Comparison of ENCODE assay signal across 9 mouse cellular contexts in genomic region chr13:91128581-91128980, GRCm38 (mm10).
DNase-seq lines count a peak whose midpoint lies in the region; ATAC-seq and TF ChIP-seq lines count a peak whose summit lies in the region.
"Had no signal": no experiment of that assay in that cellular context is flagged by ENCODE, and none has a peak within 500 bp of the region (broad histone marks: within the 10 kb centered on the region; RNA-seq: fewer than 3 reads in every experiment).

No protein-coding gene starts in this region.

- peak; percentile 14 for DNase-seq in embryo, embryonic 10.5 days (ENCODE audit: low spot score)
- DNase-seq in embryo, embryonic 9.5 days (ENCODE audit: extremely low spot score): no peak
- peak; percentile 17 to 47 for DNase-seq in cerebellum, postnatal 14 days
- peak; percentile 39 for DNase-seq in hindbrain, postnatal 0 days (ENCODE audit: low spot score)
- DNase-seq in yolk sac, embryonic 10.5 days (ENCODE audit: low spot score): no peak
- no peak for DNase-seq in adrenal gland, adult 2 months
- no peak for DNase-seq in kidney, postnatal 14 days

- no peak for TF ChIP-seq CTCF in hindbrain, postnatal 0 days (IDR thresholded peaks at IDR 0.05; ENCODE audit: low read depth)

- H3K9me3 ChIP-seq in hindbrain, postnatal 0 days (ENCODE audit: low read length): no peaks in the 10 kb centered on the region
- H3K9me3 ChIP-seq in midbrain, embryonic 13.5 days: no peaks in the 10 kb centered on the region
- H3K9me3 ChIP-seq: heart, embryonic 15.5 days had no signal

- no peaks in the 10 kb centered on the region for H3K36me3 ChIP-seq in hindbrain, postnatal 0 days (ENCODE audit: insufficient read depth, low read length)
- H3K36me3 ChIP-seq in midbrain, embryonic 13.5 days: no peaks in the 10 kb centered on the region
- H3K36me3 ChIP-seq: heart, embryonic 15.5 days had no signal

- no peak overlapping the region for H3K9ac ChIP-seq in hindbrain, postnatal 0 days (replicated peaks; ENCODE audit: low read length)
- no peak overlapping the region; the same call in 1 of the 2 replicates for H3K9ac ChIP-seq in midbrain, embryonic 13.5 days (replicated peaks)
- H3K9ac ChIP-seq: heart, embryonic 15.5 days had no signal

- no peaks in the 10 kb centered on the region for H3K27me3 ChIP-seq in hindbrain, postnatal 0 days (ENCODE audit: insufficient read depth, low read length)
- H3K27me3 ChIP-seq in midbrain, embryonic 13.5 days: no peaks in the 10 kb centered on the region
- H3K27me3 ChIP-seq: heart, embryonic 15.5 days had no signal

- H3K4me1 ChIP-seq in hindbrain, postnatal 0 days (ENCODE audit: insufficient read depth, low read length): 0 out of 2 replicates have a peak, but pooled peaks cover 6% of the 10 kb centered on the region
- H3K4me1 ChIP-seq in midbrain, embryonic 13.5 days (replicated peaks): peaks cover 9% of the 10 kb centered on the region

- no peak overlapping the region for H3K4me3 ChIP-seq in hindbrain, postnatal 0 days (ENCODE audit: low read length)
- H3K4me3 ChIP-seq in midbrain, embryonic 13.5 days (replicated peaks): no peak overlapping the region
- H3K4me3 ChIP-seq: heart, embryonic 15.5 days had no signal

- no peak overlapping the region for H3K4me2 ChIP-seq in hindbrain, postnatal 0 days (ENCODE audit: low read depth, low read length)
- no peak overlapping the region; the same call in 1 of the 2 replicates for H3K4me2 ChIP-seq in midbrain, embryonic 13.5 days (replicated peaks)
- H3K4me2 ChIP-seq: heart, embryonic 15.5 days had no signal

- 8% methylated on average over 1 of the region's 1 CpGs for WGBS in hindbrain, postnatal 0 days
- 40% methylated on average over 1 of the region's 1 CpGs for WGBS in midbrain, embryonic 13.5 days

- peak; percentile 49; the same call in 1 of the 2 replicates for ATAC-seq in hindbrain, postnatal 0 days
- ATAC-seq in midbrain, embryonic 13.5 days: peak; percentile 48

- peak overlapping the region; percentile 4; the same call in 1 of the 2 replicates for H3K27ac ChIP-seq in hindbrain, postnatal 0 days
- H3K27ac ChIP-seq in midbrain, embryonic 13.5 days: peak overlapping the region; percentile 46
- H3K27ac ChIP-seq: heart, embryonic 15.5 days had no signal

Comparison
In these comparisons a context has a peak if more than half of its experiments do, and no peak if none do; other contexts are left out.
1. DNase-seq: peak in embryo, embryonic 10.5 days (single experiment), cerebellum, postnatal 14 days (2 of 2) and hindbrain, postnatal 0 days (single experiment); none in embryo, embryonic 9.5 days (single experiment), yolk sac, embryonic 10.5 days (single experiment), adrenal gland, adult 2 months (single experiment) and kidney, postnatal 14 days (single experiment).